Mouse (Mus musculus) MEL (cell line): Measurements from ENCODE around the gene Olr1. TPM values are rescaled to one million over a fixed set of nuclear protein-coding genes. Genes with fewer than 3 reads are reported as not detected.

ENCODE experiments used
- DNase-seq: peaks from one replicate; pipeline ENCODE4 v3.0.0; 2011; ENCODE audit warnings: low read depth, low spot score
- H3K27ac ChIP-seq: 2 replicates; pipeline ENCODE4 v1.5.1; 2012; ENCODE audit warnings: low read depth, mild to moderate bottlenecking, control low read depth, low read length, moderate library complexity; ENCODE audit not compliant: control insufficient read depth
- H3K27me3 ChIP-seq, 2 experiments: fragments of 150-350 bp in 1 of 2; sonication (generic) in 1 of 2; 2 replicates each; pipeline ENCODE4 v1.6.1; 2012; ENCODE audit warnings: low read length in 2 of 2, mild to moderate bottlenecking in 2 of 2, improper control_type of control experiment in 1 of 2, moderate library complexity in 1 of 2; ENCODE audit not compliant: insufficient read depth in 2 of 2, control insufficient read depth in 1 of 2
- H3K36me3 ChIP-seq, 2 experiments: 2 replicates each; pipeline ENCODE4 v1.6.1; 2012 to 2014; ENCODE audit warnings: low read length in 2 of 2, improper control_type of control experiment in 1 of 2, inconsistent platforms in 1 of 2, mild to moderate bottlenecking in 1 of 2; ENCODE audit not compliant: insufficient read depth in 2 of 2, control insufficient read depth in 1 of 2
- H3K4me1 ChIP-seq, 2 experiments: fragments of 150-350 bp in 1 of 2; sonication (generic) in 1 of 2; 2 replicates each; pipeline ENCODE4 v1.6.1; 2012; ENCODE audit warnings: low read length in 2 of 2, improper control_type of control experiment in 1 of 2, mild to moderate bottlenecking in 1 of 2; ENCODE audit not compliant: insufficient read depth in 2 of 2, control insufficient read depth in 1 of 2
- H3K4me3 ChIP-seq, 2 experiments: fragments of 150-350 bp in 1 of 2; sonication (generic) in 1 of 2; 2 replicates each; pipeline ENCODE4 v1.5.1; 2012; ENCODE audit warnings: low read depth in 2 of 2, low read length in 2 of 2, mild to moderate bottlenecking in 2 of 2, moderate library complexity in 2 of 2, control low read depth in 1 of 2, improper control_type of control experiment in 1 of 2; ENCODE audit not compliant: control insufficient read depth in 1 of 2, insufficient read depth in 1 of 2
- H3K79me2 ChIP-seq: 2 replicates; pipeline ENCODE4 v1.6.1; 2012; ENCODE audit warnings: mild to moderate bottlenecking, low read length, moderate library complexity; ENCODE audit not compliant: control insufficient read depth, poor library complexity, insufficient read depth
- H3K9ac ChIP-seq: 2 replicates; pipeline ENCODE4 v1.6.1; 2012; ENCODE audit warnings: low read depth, mild to moderate bottlenecking, control low read depth, low read length, moderate library complexity; ENCODE audit not compliant: control insufficient read depth, poor library complexity, severe bottlenecking
- H3K9me3 ChIP-seq: fragments of 150-350 bp; sonication (generic); replicated peaks from 2 replicates; pipeline ENCODE4 v1.6.1; 2012; ENCODE audit warnings: mild to moderate bottlenecking, low read length, improper control_type of control experiment, moderate library complexity; ENCODE audit not compliant: insufficient read depth
- CHD1 ChIP-seq: IDR thresholded peaks from 2 replicates; pipeline ENCODE4 v1.6.1; 2012; ENCODE audit warnings: low read depth, mild to moderate bottlenecking, inconsistent platforms, low read length, improper control_type of control experiment
- CHD2 ChIP-seq: IDR thresholded peaks from 2 replicates; pipeline ENCODE4 v1.6.1; 2011; ENCODE audit warnings: low read length, improper control_type of control experiment
- EP300 ChIP-seq, 2 experiments: IDR thresholded peaks; 2 replicates each; pipeline ENCODE4 v1.6.1; 2011; ENCODE audit warnings: improper control_type of control experiment in 2 of 2, low read length in 2 of 2, low read depth in 1 of 2, mild to moderate bottlenecking in 1 of 2
- HCFC1 ChIP-seq: IDR thresholded peaks from 2 replicates; pipeline ENCODE4 v1.6.1; 2012; ENCODE audit warnings: low read depth, mild to moderate bottlenecking, inconsistent platforms, low read length, improper control_type of control experiment, moderate library complexity
- JUND ChIP-seq: IDR thresholded peaks from 2 replicates; pipeline ENCODE4 v1.6.1; 2011; ENCODE audit warnings: low read depth, mild to moderate bottlenecking, improper control_type of control experiment, low read length
- KAT2A ChIP-seq: conservative IDR thresholded peaks from 2 replicates; pipeline ENCODE4 v1.6.1; 2012; ENCODE audit warnings: low read depth, low read length, improper control_type of control experiment, inconsistent platforms
- MAFK ChIP-seq: IDR thresholded peaks from 2 replicates; pipeline ENCODE4 v1.6.1; 2011; ENCODE audit warnings: low read depth, mild to moderate bottlenecking, low read length, improper control_type of control experiment, borderline replicate concordance
- MAZ ChIP-seq: IDR thresholded peaks from 2 replicates; pipeline ENCODE4 v1.6.1; 2012; ENCODE audit warnings: low read depth, mild to moderate bottlenecking, inconsistent platforms, low read length, improper control_type of control experiment
- MEF2A ChIP-seq: IDR thresholded peaks from 2 replicates; pipeline ENCODE4 v1.6.1; 2014; ENCODE audit warnings: low read depth, mild to moderate bottlenecking, inconsistent platforms, low read length, improper control_type of control experiment; ENCODE audit not compliant: poor library complexity, insufficient replicate concordance, severe bottlenecking; ENCODE audit errors: extremely low read depth
- MXI1 ChIP-seq: IDR thresholded peaks from 2 replicates; pipeline ENCODE4 v1.6.1; 2011; ENCODE audit warnings: mild to moderate bottlenecking, low read depth, low read length, improper control_type of control experiment
- POLR2A ChIP-seq, 2 experiments: IDR thresholded peaks; 2 replicates each; pipeline ENCODE4 v1.6.1; 2011 to 2012; ENCODE audit warnings: low read length in 2 of 2, mild to moderate bottlenecking in 2 of 2, control low read depth in 1 of 2, improper control_type of control experiment in 1 of 2, low read depth in 1 of 2, moderate library complexity in 1 of 2; ENCODE audit not compliant: control insufficient read depth in 1 of 2, insufficient read depth in 1 of 2, poor library complexity in 1 of 2
- TAL1 ChIP-seq: IDR thresholded peaks from 2 replicates; pipeline ENCODE4 v1.6.1; 2012; ENCODE audit warnings: mild to moderate bottlenecking, inconsistent platforms, low read length, moderate library complexity, mixed read lengths
- UBTF ChIP-seq: IDR thresholded peaks from 2 replicates; pipeline ENCODE4 v1.6.1; 2012; ENCODE audit warnings: low read depth, mild to moderate bottlenecking, inconsistent platforms, low read length, improper control_type of control experiment, moderate library complexity, borderline replicate concordance; ENCODE audit not compliant: insufficient read depth
- ZNF384 ChIP-seq: IDR thresholded peaks from 2 replicates; pipeline ENCODE4 v1.6.1; 2012; ENCODE audit warnings: low read depth, mild to moderate bottlenecking, inconsistent platforms, low read length, improper control_type of control experiment
- polyA plus RNA-seq, 2 experiments: library from polyadenylated mRNA; stranded (reverse) in 1 of 2; unstranded in 1 of 2; fragments of >175 nt in 1 of 2; fragments of >200 nt in 1 of 2; gene quantifications; 2 replicates each; pipeline versions ENCODE4 v1.2.1 to v1.2.4; 2012; ENCODE audit warnings: low replicate concordance in 2 of 2, low read depth in 1 of 2; ENCODE audit not compliant: insufficient read length in 2 of 2, insufficient read depth in 1 of 2, missing spikeins in 1 of 2
- total RNA-seq: library from RNA; depleted of rRNA; stranded (reverse); fragments of 300-350 nt; gene quantifications from 2 replicates; pipeline ENCODE4 v1.2.3, GENCODE M21; 2012; rRNA removed

The Olr1 gene
- total and polyA plus RNA-seq, 3 experiments = 0.06 TPM; not detected in 2

GRCm38 (mm10) chr6:129436025-129436424 is 70.9 kb downstream of the Olr1 start:
- DNase-seq = no peak
- no peaks in the 10 kb centered on the region for H3K4me1 ChIP-seq
- no peaks in the 10 kb centered on the region for H3K79me2 ChIP-seq
- no peaks in the 10 kb centered on the region for H3K9me3 ChIP-seq
- TF ChIP-seq ZNF384 = no peak
- no peak for TF ChIP-seq MEF2A
- TF ChIP-seq TAL1 = no peak
- TF ChIP-seq HCFC1 = no peak
- no peak for TF ChIP-seq KAT2A
- no peak for TF ChIP-seq UBTF
- no peak for TF ChIP-seq MXI1
- TF ChIP-seq CHD1 = no peak
- no peak for TF ChIP-seq POLR2A (IDR thresholded peaks at IDR 0.05; ENCODE audit: control insufficient read depth in 1 of 2, insufficient read depth in 1 of 2, low read depth in 1 of 2, low read length in 2 of 2, poor library complexity in 1 of 2)
- TF ChIP-seq MAFK = no peak
- no peak for TF ChIP-seq CHD2
- no peak for TF ChIP-seq JUND
- TF ChIP-seq EP300 (IDR thresholded peaks at IDR 0.05; ENCODE audit: low read depth in 1 of 2, low read length in 2 of 2) = no peak
- TF ChIP-seq MAZ = no peak
- H3K36me3 ChIP-seq = no peaks in the 10 kb centered on the region
- no peak overlapping the region for H3K4me3 ChIP-seq
- H3K27me3 ChIP-seq = peaks cover 2 to 6% of the 10 kb centered on the region in 2 experiments; a peak in 2 of 4 replicates
- H3K27ac ChIP-seq = no peak overlapping the region
- H3K9ac ChIP-seq = no peak overlapping the region

Other genes with a start within 250 kb of the Olr1 start
- 0.26 TPM in 1 of 2 replicates, not detected in the other for gene Cd69, start 231.7 kb downstream of the Olr1 start, total RNA-seq
- gene Cd69, start 231.7 kb downstream of the Olr1 start, polyA plus RNA-seq = not detected
- gene 4922502D21Rik, start 175.4 kb downstream of the Olr1 start, total RNA-seq = not detected in 2 replicates
- gene 4922502D21Rik, start 175.4 kb downstream of the Olr1 start, polyA plus RNA-seq = not detected
- gene Clec12a, start 164.5 kb downstream of the Olr1 start, total RNA-seq = not detected in 2 replicates
- gene Clec12a, start 164.5 kb downstream of the Olr1 start, polyA plus RNA-seq = not detected
- gene Clec12b, start 121.3 kb downstream of the Olr1 start, total RNA-seq = not detected in 2 replicates
- gene Clec12b, start 121.3 kb downstream of the Olr1 start, polyA plus RNA-seq = not detected
- not detected in 2 replicates for gene Clec1b, start 109.9 kb downstream of the Olr1 start, total RNA-seq
- gene Clec1b, start 109.9 kb downstream of the Olr1 start, polyA plus RNA-seq = not detected
- gene Clec9a, start 98.3 kb downstream of the Olr1 start, total RNA-seq = not detected in 2 replicates
- not detected for gene Clec9a, start 98.3 kb downstream of the Olr1 start, polyA plus RNA-seq
- gene Clec1a, start 55.2 kb downstream of the Olr1 start, total RNA-seq = not detected in 2 replicates
- gene Clec1a, start 55.2 kb downstream of the Olr1 start, polyA plus RNA-seq = not detected
- gene Tmem52b, start 5.4 kb upstream of the Olr1 start, total RNA-seq = not detected in 2 replicates
- not detected for gene Tmem52b, start 5.4 kb upstream of the Olr1 start, polyA plus RNA-seq
- 61.3 and 65.7 TPM in 2 replicates for gene Gabarapl1, start 26.0 kb upstream of the Olr1 start, total RNA-seq
- 10 to 100 TPM in 1 of 2 experiments, not detected in 1; 99.5 TPM for gene Gabarapl1, start 26.0 kb upstream of the Olr1 start, polyA plus RNA-seq
- gene Klre1, start 70.7 kb upstream of the Olr1 start, total RNA-seq = not detected in 2 replicates
- gene Klre1, start 70.7 kb upstream of the Olr1 start, polyA plus RNA-seq = not detected
- gene Klrd1, start 84.6 kb upstream of the Olr1 start, total RNA-seq = not detected in 2 replicates
- not detected for gene Klrd1, start 84.6 kb upstream of the Olr1 start, polyA plus RNA-seq
- gene Klrk1, start 116.7 kb upstream of the Olr1 start, total RNA-seq = not detected in 2 replicates
- gene Klrk1, start 116.7 kb upstream of the Olr1 start, polyA plus RNA-seq = not detected
- gene Klrc3, start 136.2 kb upstream of the Olr1 start, total RNA-seq = not detected in 2 replicates
- not detected for gene Klrc3, start 136.2 kb upstream of the Olr1 start, polyA plus RNA-seq
- not detected in 2 replicates for gene Klrc2, start 153.5 kb upstream of the Olr1 start, total RNA-seq
- not detected for gene Klrc2, start 153.5 kb upstream of the Olr1 start, polyA plus RNA-seq
- gene Klrc1, start 171.8 kb upstream of the Olr1 start, total RNA-seq = not detected in 2 replicates
- gene Klrc1, start 171.8 kb upstream of the Olr1 start, polyA plus RNA-seq = not detected
- not detected in 2 replicates for gene Klri1, start 210.0 kb upstream of the Olr1 start, total RNA-seq
- not detected for gene Klri1, start 210.0 kb upstream of the Olr1 start, polyA plus RNA-seq
- not detected in 2 replicates for gene Klri2, start 233.3 kb upstream of the Olr1 start, total RNA-seq
- gene Klri2, start 233.3 kb upstream of the Olr1 start, polyA plus RNA-seq = not detected